Mouse (Mus musculus) regulatory T cell (primary cell): ENCODE results near the gene Spg21.

ENCODE experiments used
- in situ Hi-C: fragments of 300-600 bp; cut with MboI, MseI; formaldehyde crosslinking; loops from one replicate; pipeline ENCODE4 v1.15.1; 2025; ENCODE audit warnings: high pct_unique_total_duplicates

The Spg21 gene

DNA sequence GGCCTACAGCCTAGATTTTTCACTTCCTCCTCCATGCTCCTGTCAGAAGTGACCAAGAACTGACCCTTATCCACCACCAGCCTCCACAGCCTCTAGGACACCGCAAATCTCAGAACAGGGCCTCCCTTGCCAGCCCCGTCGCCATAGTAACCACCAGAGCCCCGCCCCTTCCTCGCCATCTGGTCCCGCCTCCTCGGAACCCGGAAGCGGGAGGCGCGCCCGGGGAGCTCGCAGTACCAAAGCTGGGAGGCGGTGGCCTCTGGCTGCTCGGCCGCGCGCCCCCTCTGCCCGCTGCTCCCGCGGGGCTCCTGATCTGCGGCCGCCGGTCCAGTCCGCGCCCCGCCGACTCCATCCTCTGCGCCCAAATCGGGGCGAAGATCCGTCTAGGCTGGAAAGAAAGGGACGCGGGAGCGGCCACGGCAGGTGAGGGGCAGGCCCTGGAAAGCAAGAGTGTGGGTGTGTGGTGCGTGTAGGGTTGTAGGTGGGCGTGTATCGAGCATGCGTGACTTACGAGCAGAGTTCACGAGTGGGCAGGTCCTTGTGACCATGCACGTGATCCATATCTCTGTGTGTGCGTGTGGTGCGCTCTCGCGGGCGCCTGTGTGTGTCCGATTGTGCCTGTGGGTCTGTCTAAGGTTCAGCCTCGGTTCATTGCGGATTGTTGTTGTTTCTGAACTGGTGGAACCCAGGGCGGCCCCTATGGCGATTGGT is at the start of gene Spg21:
Spg21 (plus strand) TSS at position 216 of the 711 bp plus-strand sequence.
- in situ Hi-C loops: no loop called here

DNA sequence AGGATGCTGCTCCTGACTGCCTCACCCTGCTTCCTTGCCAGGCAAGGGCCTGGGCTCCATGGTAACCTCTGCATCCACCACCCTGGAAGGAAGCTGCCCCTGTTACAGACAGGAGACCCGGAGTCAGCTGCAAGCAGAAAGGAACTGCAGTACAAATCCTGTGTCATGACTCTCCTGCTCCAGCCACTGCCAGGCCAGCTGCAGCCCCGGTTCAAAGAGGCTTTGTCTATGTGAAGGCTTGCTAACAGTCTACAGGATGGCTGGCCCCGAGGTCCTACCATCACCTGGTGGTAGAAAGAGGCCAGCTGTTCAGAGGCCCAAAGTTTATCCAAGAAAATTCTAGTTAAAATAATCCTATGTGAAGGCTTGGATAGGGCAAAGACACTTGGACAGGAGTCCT is 49.4 kb upstream of the Spg21 start:
- in situ Hi-C loops: no loop called here

DNA sequence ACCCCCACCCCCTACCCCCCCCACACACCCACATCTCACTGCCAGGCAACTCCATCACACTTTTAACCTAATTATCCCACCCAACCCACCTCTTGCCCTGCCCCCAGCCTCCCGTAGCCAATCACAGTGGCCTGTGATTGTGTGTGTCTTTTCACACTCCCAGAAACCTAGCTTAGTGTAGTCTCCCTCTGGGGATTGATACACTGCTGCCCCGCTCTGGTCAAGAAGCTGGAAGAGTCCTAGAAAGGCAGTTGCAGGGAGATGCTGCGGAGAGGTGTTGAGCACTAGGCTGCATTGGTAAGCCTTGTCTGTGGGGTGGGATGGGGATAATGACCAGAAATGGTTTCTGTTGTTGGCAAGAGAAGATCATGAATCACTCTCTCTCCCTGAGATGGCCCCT is 43.0 kb upstream of the Spg21 start:
- in situ Hi-C loops: no loop called here

DNA sequence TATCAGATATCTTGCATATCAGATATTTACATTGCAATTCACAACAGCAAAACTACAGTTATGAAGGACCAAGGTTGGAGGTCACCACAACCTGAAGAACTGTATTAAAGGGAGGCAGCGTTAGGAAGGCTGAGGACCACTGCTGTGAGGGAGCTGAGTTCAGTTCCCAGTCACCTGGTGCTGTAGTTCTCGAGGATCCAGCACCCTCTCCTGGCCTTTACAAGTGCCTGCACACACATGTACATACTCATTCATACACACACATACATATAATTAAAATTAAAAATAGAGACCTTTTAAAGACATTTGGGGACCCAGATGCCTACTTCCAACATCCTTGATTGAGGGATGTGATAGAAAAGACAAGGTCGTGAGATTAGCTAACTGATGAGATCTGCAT is 41.1 kb upstream of the Spg21 start:
- in situ Hi-C loops: no loop called here

DNA sequence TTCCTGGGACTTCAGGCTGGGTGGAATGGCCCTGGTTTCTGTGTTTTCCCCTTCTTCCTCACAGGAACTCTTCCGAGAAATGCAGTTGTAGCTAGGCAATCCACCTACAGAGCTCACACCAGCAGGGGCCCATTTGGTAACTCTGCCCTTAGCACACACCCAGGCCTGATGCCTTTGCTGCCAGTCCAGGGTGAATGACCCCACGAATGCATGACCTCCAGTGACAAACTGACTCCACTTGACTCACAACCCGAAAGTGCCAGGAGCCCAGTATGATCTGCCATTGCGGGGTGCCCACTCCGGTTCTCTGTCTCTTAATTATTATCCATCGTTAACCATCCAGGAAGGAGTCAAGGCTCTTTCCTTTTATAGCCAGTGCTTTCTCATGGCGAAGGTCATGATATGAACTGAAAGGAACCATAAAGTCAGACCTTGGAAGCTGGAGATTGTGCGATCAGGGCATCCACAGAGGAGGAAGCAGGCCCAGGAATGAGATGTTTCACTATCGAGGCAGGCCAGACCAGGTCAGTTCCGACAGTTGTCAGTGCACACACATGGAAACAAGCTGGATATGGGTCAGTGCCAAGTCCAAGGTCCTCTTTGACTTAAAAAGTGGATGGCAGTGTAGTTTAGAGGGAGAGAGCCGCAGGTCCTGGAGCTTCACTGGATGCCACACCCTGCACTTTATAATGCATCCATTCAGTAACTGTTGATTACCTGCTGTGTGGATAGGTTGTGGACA is 37.8 kb upstream of the Spg21 start, which contains the start of gene Slc51b:
Slc51b (minus strand) TSS at position 196 of the 742 bp plus-strand sequence.
- in situ Hi-C loops: no loop called here

DNA sequence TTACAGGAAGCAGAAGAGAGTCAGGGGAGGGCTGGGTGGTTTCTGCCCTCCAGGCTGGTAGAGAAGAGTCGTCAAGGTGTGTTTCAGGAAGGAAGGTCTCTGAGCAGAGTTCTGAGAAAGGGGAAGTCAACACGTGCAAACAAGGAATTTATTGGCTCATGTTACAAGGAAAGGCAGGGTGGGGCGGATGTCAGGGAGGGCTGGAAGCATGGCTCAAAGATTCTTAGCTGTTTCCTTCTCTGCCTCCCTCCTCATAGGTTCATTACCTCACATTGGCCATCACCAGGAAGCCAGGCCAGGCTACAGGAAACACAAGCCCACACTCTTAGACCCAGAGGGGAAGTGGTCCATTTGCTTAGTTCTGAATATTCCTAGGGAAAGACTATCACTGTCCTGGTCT is 36.4 kb upstream of the Spg21 start:
- in situ Hi-C loops: no loop called here

DNA sequence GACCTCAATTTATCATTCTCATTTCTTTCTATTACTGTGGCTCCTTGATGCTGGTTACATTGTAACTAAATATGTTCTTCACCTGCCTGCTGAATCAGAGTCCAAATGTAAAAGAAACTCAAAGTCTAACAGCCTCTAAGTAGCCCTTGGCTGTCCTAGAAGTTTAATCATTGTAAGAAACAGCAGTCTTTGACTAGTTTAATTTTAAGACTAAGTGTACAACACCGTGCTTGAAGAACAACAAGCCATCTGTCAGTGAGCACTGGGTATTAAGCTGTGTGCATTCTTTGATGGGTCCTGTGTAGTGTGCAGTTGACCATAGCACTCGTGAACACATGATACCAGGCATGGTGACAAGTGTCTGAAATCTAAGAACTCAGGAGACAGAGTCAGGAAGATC is 33.2 kb upstream of the Spg21 start:
- in situ Hi-C loops: no loop called here

DNA sequence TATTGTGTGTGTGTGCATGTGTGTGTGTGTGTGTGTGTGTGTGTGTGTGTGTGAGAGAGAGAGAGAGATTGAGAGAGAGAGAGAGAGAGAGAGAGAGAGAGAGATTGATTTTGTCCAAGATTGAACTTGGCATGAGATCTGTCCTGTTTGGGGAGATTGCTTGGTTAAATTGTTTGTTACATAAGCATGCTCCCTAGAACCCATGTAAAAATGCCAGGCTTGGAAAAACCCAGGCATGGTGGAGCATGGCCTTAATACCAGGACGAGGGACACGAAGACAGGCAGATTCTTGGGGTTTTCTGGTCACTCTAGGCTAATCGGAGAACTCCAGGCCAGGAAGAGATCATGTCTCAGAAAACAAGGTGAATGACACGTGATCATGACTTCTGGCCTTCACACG is 32.7 kb upstream of the Spg21 start:
- in situ Hi-C loops: no loop called here

DNA sequence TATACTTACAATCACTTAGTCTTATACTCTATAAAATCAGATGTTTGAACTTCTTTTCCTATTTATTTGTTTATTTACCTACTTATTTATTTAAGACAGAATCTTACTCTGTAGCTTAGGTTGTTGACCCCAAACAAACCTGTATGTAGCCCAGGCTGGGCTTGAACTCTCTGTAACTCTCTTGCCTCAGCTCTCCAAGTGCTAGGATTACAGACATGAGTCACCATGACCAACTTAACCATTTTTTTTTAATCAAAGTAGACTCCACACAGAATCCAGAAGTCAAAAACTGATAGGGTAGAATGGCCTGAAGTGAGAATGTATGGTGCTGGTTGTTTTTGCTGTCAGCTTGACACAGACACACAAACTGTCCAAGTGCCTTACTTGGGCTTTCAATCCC is 30.3 kb upstream of the Spg21 start:
- in situ Hi-C loops: loop anchor here (10.0 kb wide), 1 partner anchor 154 kb away; the partner anchor contains the start of genes Pif1 and Plekho2

DNA sequence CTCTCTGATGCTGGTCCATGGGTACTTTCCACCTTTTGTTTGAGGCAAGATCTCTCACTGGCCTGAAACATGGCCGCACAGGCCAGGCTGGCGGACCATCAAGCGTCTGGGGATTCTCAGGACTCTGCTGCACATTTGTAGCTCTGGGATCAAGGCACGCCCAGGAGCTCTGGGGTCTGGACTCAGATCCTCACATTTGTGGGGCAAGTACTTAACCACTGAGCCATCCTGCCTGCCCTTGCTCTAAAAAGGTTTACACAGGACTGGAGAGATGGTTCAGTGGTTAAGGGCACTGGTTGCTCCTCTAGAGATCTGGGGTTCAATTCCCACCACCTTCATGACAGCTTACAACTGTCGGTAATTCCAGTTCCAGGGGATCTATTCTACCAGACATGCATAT is 29.8 kb upstream of the Spg21 start:
- in situ Hi-C loops: loop anchor here (10.0 kb wide), 1 partner anchor 154 kb away; the partner anchor contains the start of genes Pif1 and Plekho2

DNA sequence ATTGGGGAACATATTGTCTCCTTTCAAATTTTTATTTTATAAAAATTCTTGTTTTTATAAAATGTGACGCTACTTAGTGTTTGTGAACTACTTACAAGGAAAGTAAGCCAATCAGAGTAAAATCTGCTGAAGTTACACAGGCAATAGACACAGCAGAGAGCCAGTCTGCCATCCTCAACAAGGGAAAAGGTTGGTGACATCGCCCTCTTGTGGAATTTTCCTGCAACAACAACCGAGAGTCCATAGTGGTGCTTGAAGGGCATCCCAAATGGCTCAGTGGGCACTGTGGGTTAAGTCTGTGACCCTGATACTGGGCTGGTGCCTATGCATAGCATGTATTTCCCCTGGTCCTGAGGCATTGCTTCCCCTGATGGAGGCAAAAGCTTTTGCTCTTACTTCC is 28.5 kb upstream of the Spg21 start:
- in situ Hi-C loops: loop anchor here (10.0 kb wide), 1 partner anchor 153 kb away; the partner anchor contains the start of genes Pif1 and Plekho2

DNA sequence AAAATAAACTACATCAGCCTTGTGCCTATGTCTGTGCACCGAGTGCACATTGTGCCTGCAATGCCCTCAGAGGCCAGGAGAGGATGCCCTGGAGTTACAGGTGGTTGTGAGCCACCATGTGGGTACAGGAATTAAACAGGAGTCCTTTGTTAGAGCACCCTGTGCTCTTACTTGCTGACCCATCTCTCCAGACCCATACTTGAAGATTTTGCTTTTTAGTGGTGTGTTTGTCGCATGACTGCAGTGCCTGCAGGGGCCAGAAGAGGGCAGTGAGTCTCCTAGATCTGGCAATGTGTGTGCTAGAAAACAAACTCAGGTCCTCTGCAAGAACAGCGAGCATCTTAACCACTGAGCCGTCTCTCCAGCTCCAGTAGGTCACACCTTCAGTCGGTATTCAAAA is 26.6 kb upstream of the Spg21 start:
- in situ Hi-C loops: loop anchor here (10.0 kb wide), 1 partner anchor 151 kb away; the partner anchor contains the start of genes Pif1 and Plekho2

DNA sequence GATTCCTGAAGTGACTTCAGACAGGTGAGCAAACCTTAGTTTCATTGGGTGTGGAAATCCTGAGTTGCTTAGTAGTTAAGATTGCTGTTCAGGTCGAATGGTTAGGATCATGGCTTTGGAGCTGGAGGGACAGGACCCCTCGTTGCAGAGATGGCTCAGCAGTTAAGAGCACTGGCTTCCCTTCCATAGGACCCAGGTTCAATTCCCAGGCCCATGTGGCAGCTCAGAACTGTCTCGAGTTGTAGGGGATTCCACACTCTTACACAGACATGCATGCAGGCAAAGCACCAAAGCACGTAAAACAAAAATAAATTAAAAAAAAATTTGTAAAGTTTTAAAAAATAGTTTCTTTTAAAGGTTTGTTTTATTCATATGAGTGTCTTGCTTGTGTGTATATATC is 25.5 kb upstream of the Spg21 start:
- in situ Hi-C loops: loop anchor here (10.0 kb wide), 1 partner anchor 150 kb away; the partner anchor contains the start of genes Pif1 and Plekho2

DNA sequence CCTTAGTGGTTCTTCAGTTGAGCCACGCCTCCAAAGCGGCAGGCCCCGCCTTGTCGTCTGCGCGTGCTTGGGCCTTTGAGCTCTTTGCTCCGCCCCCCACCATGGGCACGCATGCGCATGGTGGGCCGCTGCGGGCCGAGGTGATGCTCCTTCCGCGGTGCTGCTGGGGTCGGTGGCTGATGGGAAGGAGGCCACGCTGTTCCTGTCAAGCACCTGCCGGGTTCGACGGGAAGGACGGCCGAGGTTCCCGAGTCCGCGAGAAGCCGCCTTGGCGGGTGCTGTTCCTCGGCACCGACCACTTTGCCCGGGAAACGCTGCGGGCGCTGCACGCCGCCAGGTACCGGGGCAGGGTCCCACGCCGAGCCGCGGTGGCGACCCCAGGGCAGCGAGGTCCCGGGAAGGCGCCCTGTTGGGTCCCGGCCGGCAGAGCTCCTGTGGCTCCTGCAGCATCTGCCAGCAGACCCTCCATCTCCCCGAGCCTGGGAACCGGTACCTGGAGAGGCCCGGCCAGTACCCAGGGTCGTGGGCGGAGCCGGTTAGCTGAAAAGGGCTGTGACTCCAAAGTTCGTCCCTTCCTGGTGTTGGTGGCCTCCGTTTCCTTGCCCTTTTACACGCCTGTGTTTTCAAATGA is 25.0 kb upstream of the Spg21 start, which contains the start of gene Mtfmt:
Mtfmt (plus strand) TSS at position 112 of the 631 bp plus-strand sequence.
- in situ Hi-C loops: loop anchor here (10.0 kb wide), 1 partner anchor 149 kb away; the partner anchor contains the start of genes Pif1 and Plekho2

DNA sequence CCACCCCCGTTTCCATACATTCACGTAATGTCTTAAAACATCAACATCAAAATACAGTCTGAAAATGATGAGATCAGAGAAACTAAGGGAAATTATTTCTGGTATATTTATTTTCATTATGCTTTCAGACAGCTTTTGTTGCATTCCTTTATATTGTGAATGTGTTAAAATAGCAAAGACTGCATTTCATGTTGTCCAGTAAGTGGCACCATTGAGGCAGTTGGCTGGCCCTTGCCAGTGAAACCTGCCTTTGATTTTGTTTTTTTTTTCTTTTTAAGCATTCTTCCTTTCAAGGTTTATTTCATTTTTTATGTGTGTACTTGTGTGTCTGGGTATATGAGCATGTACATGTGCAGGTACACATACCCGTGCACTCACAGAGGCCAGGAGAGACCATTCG is 16.1 kb upstream of the Spg21 start:
- in situ Hi-C loops: no loop called here

DNA sequence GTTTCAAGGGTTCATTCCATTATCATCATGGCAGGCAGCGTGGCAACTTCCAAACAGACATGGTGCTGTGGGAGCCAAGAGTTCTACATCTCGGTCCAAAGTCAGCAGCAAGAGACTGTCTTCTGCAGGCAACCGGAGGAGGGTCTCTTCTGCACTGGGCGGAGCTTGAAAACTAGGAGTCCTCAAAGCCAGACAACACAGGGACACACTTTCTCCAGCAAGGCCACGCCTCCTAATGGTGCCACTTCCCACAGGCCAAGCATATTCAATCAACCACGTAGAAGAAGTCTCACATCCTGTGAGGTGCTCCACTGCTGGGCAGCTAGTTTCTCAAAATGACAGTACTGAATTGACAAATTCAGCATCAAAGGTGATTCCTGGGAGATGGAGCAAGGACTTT is 12.8 kb upstream of the Spg21 start:
- in situ Hi-C loops: no loop called here

DNA sequence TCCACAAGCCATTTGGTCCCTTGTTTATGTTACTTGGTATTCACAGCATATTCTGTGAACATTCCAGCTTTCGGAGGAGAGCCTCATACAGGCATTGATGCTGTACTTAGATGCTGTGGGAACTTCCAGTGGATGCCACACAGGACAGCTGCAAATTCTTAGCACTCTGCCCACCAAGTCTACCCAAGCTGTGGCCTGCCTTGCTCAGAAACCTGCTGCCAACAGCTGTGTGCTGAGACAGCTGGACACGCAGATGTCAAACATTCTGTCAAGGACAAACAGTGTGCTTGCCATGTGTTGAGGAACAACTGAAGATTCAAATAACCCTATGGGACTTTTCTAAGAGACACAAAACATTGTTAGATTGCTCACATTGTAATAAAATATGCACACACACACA is 1.8 kb upstream of the Spg21 start:
- in situ Hi-C loops: no loop called here

DNA sequence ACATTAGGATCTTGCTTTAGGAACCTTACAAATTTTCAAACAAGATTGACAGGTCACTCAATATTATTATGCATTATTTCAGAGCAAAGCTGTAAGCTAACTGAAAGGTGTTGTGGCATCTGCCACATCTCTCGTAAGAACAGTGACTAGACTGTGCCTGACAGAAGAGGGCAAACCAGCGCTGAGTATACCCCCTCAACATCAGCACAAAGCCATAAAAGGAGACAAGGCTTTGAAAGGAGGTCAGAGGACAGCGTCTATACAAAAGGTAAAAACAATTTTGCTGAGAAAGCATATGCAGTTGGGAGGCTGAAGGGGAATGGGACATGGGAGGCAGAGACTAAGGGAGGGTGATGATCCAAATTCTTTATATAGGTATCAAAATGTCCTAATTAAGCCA is 549 bp upstream of the Spg21 start:
- in situ Hi-C loops: no loop called here

DNA sequence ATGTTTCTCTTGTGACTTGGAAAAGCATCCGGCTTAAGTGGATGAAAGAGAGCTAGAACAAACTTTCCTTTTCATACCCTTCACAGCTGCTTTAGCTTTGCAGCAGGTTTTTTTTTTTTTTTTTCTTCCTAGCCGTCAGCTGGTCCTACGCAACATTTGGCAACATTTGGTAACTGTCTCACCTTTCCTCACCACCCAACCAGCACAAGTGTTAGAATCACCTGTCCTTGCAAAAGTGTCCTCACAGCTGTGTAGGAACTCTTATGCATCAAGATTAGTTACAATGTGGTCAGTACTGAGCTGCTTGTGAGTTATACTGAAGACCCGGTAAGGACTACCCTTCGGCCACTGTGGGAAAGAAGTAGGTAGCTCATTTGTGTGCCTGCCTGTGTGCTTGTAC is 1.8 kb downstream of the Spg21 start:
- in situ Hi-C loops: no loop called here

DNA sequence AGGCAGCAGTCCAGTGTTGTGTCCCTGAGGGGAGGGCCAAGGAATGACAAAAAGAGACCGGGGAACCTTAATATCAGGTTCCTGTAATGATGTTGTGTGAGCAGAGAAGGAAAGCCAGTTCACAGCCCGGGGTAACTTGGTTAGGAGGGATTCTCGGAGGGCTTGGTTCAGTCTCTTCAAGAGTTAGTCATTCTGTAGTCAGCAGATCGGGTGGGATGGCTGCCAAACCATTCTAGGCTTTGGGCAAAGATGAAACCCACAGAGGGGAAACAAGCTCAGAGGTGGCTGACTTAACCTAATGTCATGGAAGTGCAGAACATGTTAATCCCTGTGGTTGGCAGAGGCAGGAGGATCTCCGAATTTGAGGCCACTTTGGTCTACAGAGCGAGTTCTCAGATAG is 3.4 kb downstream of the Spg21 start:
- in situ Hi-C loops: no loop called here

DNA sequence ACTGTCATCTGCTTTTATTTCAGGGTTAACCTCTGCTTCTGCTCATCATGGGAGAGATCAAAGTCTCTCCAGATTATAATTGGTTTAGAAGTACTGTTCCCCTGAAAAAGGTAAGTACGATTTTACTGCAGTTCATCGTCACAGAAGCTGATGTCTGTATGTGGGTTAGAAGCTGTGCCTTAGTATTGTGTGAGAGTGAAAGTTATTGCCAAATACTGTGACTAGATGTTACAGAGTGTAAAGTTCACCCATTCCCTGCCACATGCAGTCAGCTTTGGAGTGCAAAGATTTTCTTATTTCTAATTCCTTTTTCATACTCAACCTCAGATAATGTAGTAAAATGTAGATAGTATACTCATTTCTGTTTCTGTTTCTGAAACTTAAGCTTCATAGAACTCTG is 4.5 kb downstream of the Spg21 start:
- in situ Hi-C loops: no loop called here

DNA sequence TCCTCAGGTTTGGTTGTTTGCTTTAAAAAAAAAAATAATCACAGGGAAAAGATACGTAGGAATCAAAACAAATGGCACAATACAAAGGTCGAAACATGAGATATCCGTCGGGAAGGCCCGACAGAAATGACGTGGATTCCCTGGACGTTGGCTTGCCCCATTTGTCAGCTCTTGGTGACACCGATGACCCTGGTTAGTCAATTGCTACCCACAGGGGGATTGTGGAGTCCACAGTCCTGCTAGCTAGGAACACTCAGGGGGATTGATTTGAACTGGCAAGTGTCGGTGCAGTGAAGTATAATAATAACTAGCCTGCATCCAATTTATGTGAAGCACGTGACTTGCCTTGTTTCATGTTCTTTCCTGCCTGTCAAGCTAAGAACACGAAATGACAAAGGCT is 6.9 kb downstream of the Spg21 start:
- in situ Hi-C loops: no loop called here
